Mouse (Mus musculus): ENCODE measurements around the gene Fbxo4. TPM values are rescaled to one million over a fixed set of nuclear protein-coding genes. Genes with fewer than 3 reads are reported as not detected.

Gene Fbxo4
- polyA plus RNA-seq, 1 experiment from 2014 or later, result 9.5 TPM

DNA sequence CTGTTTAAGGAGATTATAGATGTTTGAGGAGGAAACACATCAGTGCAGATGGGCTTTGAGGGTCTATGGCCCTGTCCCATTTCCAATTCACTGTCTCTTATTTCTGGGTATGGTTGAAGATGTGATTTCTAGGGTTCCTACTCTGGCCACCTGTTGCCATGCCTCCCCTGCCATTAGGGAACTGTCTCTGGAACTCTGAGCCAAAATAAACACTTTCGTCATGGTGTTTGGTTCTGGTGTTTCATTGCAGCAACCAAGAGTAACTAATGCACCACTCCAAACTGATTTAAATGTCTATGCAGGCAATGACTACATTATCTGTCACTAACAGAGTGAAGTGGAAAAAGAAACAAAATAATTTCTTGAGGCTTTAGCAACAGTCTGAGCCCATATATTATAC, 19.3 kb downstream of the Fbxo4 start:
- WGBS, result 23% methylated on average over 1 of the region's 1 CpGs
- Histone ChIP-seq H3K4me2 (ENCODE audit: low read length) (no peak overlapping the region), H3K4me3 (ENCODE audit: low read depth, low read length) (no peak overlapping the region), H3K36me3 (ENCODE audit: control insufficient read depth, insufficient read depth, low read length) (no peaks in the 10 kb centered on the region), H3K27ac (ENCODE audit: low read length) (no peak overlapping the region), H3K27me3 (ENCODE audit: control insufficient read depth, insufficient read depth, low read depth, low read length) (no peaks in the 10 kb centered on the region), H3K4me1 (ENCODE audit: control insufficient read depth, insufficient read depth, low read length) (no peaks in the 10 kb centered on the region), H3K9ac (ENCODE audit: low read depth, low read length) (no peak overlapping the region), H3K9me3 (replicated peaks; ENCODE audit: control insufficient read depth, low read length, poor library complexity, severe bottlenecking) (no peaks in the 10 kb centered on the region)
- no peak for ATAC-seq

- no peak; the same call in 1 of the 2 replicates for ATAC-seq
- 20% methylated on average over 4 of the region's 4 CpGs for WGBS
Measured at GRCm38 (mm10) chr15:3957982-3958381, 21.4 kb downstream of the Fbxo4 start.

DNA sequence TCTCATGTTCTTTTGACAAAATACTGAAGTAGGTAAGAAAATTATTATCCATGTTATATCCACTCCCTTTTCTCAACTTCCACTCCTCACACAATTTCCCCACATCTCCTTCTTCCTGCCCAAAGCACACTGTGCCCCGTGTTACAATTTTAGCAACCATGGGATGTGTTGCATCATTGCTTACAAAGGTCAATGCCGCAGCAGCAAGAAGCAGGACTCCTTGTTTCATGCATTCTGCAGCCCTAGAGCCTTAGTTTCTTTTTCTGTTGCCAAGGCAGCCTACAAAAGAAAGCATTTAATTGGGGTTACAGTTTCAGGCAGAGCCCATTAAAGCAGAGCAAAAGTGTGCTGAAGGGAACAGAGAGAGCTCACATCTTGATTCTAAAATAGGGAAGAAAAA, 24.4 kb downstream of the Fbxo4 start:
- Histone ChIP-seq H3K27ac (ENCODE audit: low read length) (no peak overlapping the region), H3K9me3 (replicated peaks; ENCODE audit: control insufficient read depth, low read length, poor library complexity, severe bottlenecking) (no peaks in the 10 kb centered on the region), H3K4me3 (ENCODE audit: low read depth, low read length) (no peak overlapping the region), H3K9ac (ENCODE audit: low read depth, low read length) (no peak overlapping the region), H3K27me3 (ENCODE audit: control insufficient read depth, insufficient read depth, low read depth, low read length) (no peaks in the 10 kb centered on the region), H3K36me3 (ENCODE audit: control insufficient read depth, insufficient read depth, low read length) (no peaks in the 10 kb centered on the region), H3K4me2 (ENCODE audit: low read length) (no peak overlapping the region), H3K4me1 (ENCODE audit: control insufficient read depth, insufficient read depth, low read length) (no peaks in the 10 kb centered on the region)
- ATAC-seq, result no peak
- WGBS, result 79% methylated on average over 2 of the region's 2 CpGs

More at GRCm38 (mm10) chr15:3957982-3958381, 21.4 kb downstream of the Fbxo4 start:
- Histone ChIP-seq H3K36me3 (ENCODE audit: control insufficient read depth, insufficient read depth, low read length) (no peaks in the 10 kb centered on the region), H3K27me3 (ENCODE audit: control insufficient read depth, insufficient read depth, low read depth, low read length) (no peaks in the 10 kb centered on the region), H3K27ac (ENCODE audit: low read length) (no peak overlapping the region), H3K4me3 (ENCODE audit: low read depth, low read length) (no peak overlapping the region), H3K9me3 (replicated peaks; ENCODE audit: control insufficient read depth, low read length, poor library complexity, severe bottlenecking) (no peaks in the 10 kb centered on the region), H3K4me2 (ENCODE audit: low read length) (no peak overlapping the region), H3K9ac (ENCODE audit: low read depth, low read length) (no peak overlapping the region), H3K4me1 (ENCODE audit: control insufficient read depth, insufficient read depth, low read length) (no peaks in the 10 kb centered on the region)

- Histone ChIP-seq H3K27me3 (ENCODE audit: control insufficient read depth, insufficient read depth, low read depth, low read length) (no peaks in the 10 kb centered on the region), H3K4me2 (ENCODE audit: low read length) (no peak overlapping the region), H3K27ac (ENCODE audit: low read length) (no peak overlapping the region), H3K9ac (ENCODE audit: low read depth, low read length) (no peak overlapping the region), H3K4me3 (ENCODE audit: low read depth, low read length) (no peak overlapping the region), H3K4me1 (ENCODE audit: control insufficient read depth, insufficient read depth, low read length) (no peaks in the 10 kb centered on the region), H3K9me3 (replicated peaks; ENCODE audit: control insufficient read depth, low read length, poor library complexity, severe bottlenecking) (no peaks in the 10 kb centered on the region), H3K36me3 (ENCODE audit: control insufficient read depth, insufficient read depth, low read length) (no peaks in the 10 kb centered on the region)
- WGBS, result 81% methylated on average over 2 of the region's 2 CpGs
- ATAC-seq, result no peak
Measured at GRCm38 (mm10) chr15:3938132-3938531, 41.2 kb downstream of the Fbxo4 start.

GRCm38 (mm10) chr15:3936056-3936455, 43.3 kb downstream of the Fbxo4 start:
- no peak for ATAC-seq
- Histone ChIP-seq H3K4me1 (ENCODE audit: control insufficient read depth, insufficient read depth, low read length) (no peaks in the 10 kb centered on the region), H3K27ac (ENCODE audit: low read length) (no peak overlapping the region), H3K9ac (ENCODE audit: low read depth, low read length) (no peak overlapping the region), H3K9me3 (replicated peaks; ENCODE audit: control insufficient read depth, low read length, poor library complexity, severe bottlenecking) (no peaks in the 10 kb centered on the region), H3K36me3 (ENCODE audit: control insufficient read depth, insufficient read depth, low read length) (no peaks in the 10 kb centered on the region), H3K4me3 (ENCODE audit: low read depth, low read length) (no peak overlapping the region), H3K27me3 (ENCODE audit: control insufficient read depth, insufficient read depth, low read depth, low read length) (no peaks in the 10 kb centered on the region), H3K4me2 (ENCODE audit: low read length) (no peak overlapping the region)
- 92% methylated on average over 3 of the region's 3 CpGs for WGBS

GRCm38 (mm10) chr15:3933466-3933865, 45.9 kb downstream of the Fbxo4 start:
- no peaks in the 10 kb centered on the region for H3K9me3 ChIP-seq (replicated peaks; ENCODE audit: control insufficient read depth, low read length, poor library complexity, severe bottlenecking)
- H3K4me2 ChIP-seq (ENCODE audit: low read length), result no peak overlapping the region
- no peaks in the 10 kb centered on the region for H3K4me1 ChIP-seq (ENCODE audit: control insufficient read depth, insufficient read depth, low read length)
- no peaks in the 10 kb centered on the region for H3K36me3 ChIP-seq (ENCODE audit: control insufficient read depth, insufficient read depth, low read length)
- no peak overlapping the region for H3K27ac ChIP-seq (ENCODE audit: low read length)
- no peak overlapping the region for H3K4me3 ChIP-seq (ENCODE audit: low read depth, low read length)
- ATAC-seq, result no peak
- H3K27me3 ChIP-seq (ENCODE audit: control insufficient read depth, insufficient read depth, low read depth, low read length), result no peaks in the 10 kb centered on the region
- H3K9ac ChIP-seq (ENCODE audit: low read depth, low read length), result no peak overlapping the region
- 90% methylated on average over 4 of the region's 4 CpGs for WGBS

GRCm38 (mm10) chr15:3931931-3932330, 47.4 kb downstream of the Fbxo4 start:
- H3K27me3 ChIP-seq (ENCODE audit: control insufficient read depth, insufficient read depth, low read depth, low read length), result no peaks in the 10 kb centered on the region
- no peaks in the 10 kb centered on the region for H3K36me3 ChIP-seq (ENCODE audit: control insufficient read depth, insufficient read depth, low read length)
- no peaks in the 10 kb centered on the region for H3K4me1 ChIP-seq (ENCODE audit: control insufficient read depth, insufficient read depth, low read length)
- no peak overlapping the region for H3K4me2 ChIP-seq (ENCODE audit: low read length)
- no peak overlapping the region for H3K9ac ChIP-seq (ENCODE audit: low read depth, low read length)
- H3K4me3 ChIP-seq (ENCODE audit: low read depth, low read length), result no peak overlapping the region
- WGBS, result 91% methylated on average over 1 of the region's 1 CpGs
- no peaks in the 10 kb centered on the region for H3K9me3 ChIP-seq (replicated peaks; ENCODE audit: control insufficient read depth, low read length, poor library complexity, severe bottlenecking)
- no peak overlapping the region for H3K27ac ChIP-seq (ENCODE audit: low read length)
- no peak for ATAC-seq

Other genes starting within 250 kb of the Fbxo4 start
- 44.2 and 45.3 TPM in 2 replicates for gene AW549877, start 16.2 kb upstream of the Fbxo4 start, polyA plus RNA-seq (2015; fragmentation: Nextera tagmentation; extraction: Ambion mirVana)
- 385 and 432 TPM in 2 replicates for gene Oxct1, start 46.8 kb upstream of the Fbxo4 start, polyA plus RNA-seq (2015; fragmentation: Nextera tagmentation; extraction: Ambion mirVana)

All from midbrain, embryonic 16.5 days (tissue).